Mouse (Mus musculus) erythroblast, embryonic 14.5 days (primary cell): ENCODE results near the gene Spg11.
"Not testable (repeated sequence)": the region's sequence is repeated elsewhere in the genome, so short reads cannot be mapped to it uniquely, and the experiment has no call there.

ENCODE experiments used
- GATA1 ChIP-seq: IDR thresholded peaks from 2 replicates; pipeline ENCODE4 v1.6.1; 2012; ENCODE audit warnings: low read length, inconsistent platforms, mixed read lengths
- TAL1 ChIP-seq: IDR thresholded peaks from 3 replicates; pipeline ENCODE4 v1.6.1; 2012; ENCODE audit warnings: low read length, inconsistent platforms, mixed read lengths

- TF ChIP-seq TAL1, GATA1: not testable (repeated sequence)
Observed at GRCm38 (mm10) chr2:122097686-122098085, 20.5 kb downstream of the Spg11 start.
